Mouse (Mus musculus) cerebellum, postnatal 10 days (tissue): Measurements from ENCODE around the gene Pigyl.
A peak's percentile ranks its signal among the peaks of the same experiment; 100 is the strongest.
"Not testable (repeated sequence)": the region's sequence is repeated elsewhere in the genome, so short reads cannot be mapped to it uniquely, and the experiment has no call there.

Source experiments
- DNase-seq, 2 experiments: peaks; one replicate each; pipeline ENCODE4 v3.0.0; 2021; ENCODE audit warnings: mixed read lengths in 2 of 2

Pigyl gene

DNA sequence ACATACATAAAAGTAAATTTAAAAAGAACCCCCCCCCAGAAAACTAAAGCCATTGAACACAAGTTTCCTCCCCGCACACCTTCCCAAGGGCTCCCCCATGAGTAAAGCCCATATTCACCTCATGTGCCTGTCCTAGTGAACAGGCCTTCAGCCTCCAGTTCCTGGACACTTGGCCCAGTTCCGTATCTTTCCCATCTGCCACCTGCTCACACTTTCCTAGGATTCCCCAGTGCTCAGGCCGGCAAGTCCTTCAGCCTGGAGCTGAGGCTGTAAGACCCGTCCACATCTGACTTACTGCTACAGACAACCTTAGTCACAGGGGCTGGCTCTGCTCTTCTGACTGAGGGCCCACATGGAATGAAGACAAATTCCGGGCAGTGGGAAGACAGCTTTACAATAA is 16.9 kb upstream of the Pigyl start:
- DNase-seq, result peak; percentile 69 to 72

DNA sequence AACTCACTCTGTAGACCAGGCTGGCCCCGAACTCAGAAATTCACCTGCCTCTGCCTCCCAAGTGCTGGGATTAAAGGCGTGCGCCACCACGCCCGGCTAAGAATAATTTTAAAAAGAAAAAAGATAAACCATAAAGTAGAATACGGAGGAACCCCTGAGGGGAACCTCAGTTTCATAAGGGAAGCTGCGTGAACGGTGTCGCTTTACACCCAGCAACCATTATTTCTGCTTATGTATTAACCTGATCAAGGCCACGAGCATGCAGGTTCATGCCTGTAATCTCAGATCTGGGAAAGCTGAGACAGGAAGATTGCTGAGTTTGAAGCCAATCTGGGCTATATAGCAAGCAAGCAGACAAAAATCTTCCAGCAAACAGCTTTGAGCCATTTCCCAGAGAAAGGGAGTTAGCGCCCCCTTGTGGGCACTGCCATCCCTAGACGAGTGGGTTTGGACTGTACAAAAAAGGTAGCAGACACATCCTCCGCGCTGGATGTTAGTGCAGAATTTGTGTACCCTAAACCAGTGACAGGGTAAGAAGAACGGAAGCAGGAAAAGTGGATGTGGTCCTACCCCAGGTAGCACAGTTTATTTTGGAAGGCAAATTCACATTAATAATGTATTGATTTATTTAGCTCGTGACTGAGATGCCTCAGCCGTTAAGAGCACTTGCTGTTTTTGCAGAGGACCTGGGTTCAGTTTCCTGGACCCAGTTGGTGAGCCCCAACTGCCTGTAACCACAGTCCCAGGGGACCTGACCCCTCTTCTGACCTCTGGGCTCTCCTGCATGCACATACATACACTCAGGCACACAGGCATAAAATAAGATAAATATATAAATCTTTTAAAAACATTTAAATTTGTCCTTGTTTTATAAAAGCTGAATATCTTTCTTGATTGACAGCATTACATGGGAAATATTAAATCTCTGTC is 13.3 kb upstream of the Pigyl start:
- peak; percentile 96 to 98 for DNase-seq

DNA sequence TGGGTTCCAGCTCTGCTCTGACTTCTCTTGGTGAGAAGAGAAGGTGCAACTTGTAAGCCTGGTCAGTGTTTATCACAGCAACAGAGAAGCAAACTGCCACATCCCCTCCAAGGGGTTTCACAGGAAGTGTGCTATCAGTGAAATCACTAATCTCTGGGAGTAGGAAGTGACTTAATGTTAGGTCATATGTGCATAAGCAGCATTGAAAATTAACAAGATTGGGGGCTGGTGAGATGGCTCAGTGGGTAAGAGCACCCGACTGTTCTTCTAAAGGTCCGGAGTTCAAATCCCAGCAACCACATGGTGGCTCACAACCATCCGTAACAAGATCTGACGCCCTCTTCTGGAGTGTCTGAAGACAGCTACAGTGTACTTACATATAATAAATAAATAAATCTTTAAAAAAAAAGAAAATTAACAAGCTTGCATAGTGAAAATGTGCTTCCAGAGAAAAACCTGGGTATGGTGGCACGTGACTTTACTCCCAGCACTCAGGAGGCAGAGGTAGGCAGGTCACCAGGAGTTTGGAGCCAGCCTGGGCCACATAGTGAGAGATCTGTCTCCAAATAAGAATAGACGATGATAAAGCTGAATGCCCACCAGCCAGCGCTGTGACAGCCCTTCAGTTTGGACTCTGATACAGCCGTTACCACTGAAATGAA is 12.2 kb upstream of the Pigyl start:
- no peak for DNase-seq

DNA sequence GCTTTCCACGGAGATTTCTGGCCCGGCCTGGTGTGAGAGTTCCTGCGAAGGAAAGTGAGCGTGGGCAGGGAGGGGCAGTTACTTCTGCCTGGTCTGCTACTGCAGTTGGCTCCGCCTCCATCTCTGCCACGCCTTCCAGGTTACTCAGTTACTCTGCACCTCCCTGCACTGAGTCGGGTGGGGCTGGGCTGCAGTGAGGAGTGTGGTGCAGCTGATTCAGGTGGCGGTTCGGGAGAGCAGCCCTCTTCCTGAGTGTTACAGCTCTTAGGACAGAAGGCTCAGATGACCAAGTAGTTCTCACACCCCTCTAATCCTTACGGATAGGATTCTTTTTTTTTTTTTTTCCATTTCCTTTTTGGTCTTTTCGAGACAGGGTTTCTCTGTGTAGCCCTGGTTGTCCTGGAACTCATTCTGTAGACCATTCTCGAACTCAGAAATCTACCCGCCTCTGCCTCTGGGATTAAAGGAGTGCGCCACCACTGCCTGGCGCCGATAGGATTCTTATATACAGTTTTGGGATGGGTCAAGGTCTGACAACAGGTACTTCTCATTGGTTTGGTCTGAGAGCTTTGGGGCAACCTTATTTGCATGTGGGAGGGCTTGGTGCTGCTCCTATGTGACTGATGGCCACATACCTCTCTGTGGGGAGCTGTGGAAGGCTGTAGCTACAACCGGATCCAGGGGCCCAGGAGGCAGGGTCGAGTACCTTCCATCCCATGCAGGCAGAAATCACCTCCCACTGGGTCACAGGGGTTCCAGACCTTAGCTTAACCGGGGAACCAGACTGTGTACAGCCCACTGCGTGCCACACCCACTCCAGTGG is 7.0 kb upstream of the Pigyl start:
- no peak for DNase-seq

DNA sequence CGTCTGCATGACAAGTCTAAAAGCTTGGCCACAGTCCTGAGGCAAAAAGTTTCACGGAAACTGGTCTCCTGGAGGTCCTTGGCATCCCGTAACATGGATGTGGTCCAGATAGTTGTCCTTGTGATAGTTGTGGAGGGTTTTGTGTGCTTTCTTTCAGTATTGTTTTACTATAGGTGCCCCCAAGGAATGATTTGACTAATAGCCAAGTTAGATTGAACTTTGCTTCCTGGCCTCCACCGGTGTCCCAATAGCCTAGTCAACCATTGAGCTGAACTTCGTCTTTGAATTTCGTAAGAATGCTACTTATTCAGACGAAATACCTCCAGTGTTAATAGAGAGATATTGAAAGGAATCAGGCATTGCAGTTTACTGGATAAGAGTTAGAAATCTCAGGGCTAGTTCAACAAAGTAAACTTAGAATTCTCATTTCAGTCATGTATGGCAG is 6.4 kb upstream of the Pigyl start:
- DNase-seq, result not testable (repeated sequence)

DNA sequence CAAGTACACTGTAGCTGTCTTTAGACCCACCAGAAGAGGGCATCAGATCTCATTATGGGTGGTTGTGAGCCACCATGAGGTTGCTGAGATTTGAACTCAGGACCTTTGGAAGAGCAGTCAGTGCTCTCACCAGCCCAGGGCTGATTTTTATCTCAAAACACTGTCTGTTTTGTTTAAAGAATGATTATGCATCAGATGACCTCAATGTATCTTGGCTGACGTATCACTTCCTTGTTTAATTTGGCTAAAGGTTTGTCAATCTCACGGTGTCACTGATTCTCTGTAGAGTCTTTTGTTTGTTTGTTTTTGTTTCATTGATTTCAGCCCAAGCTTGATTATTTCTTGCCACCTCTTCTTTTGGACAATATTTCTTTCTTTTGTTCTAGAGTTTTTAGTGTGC is 5.7 kb upstream of the Pigyl start:
- DNase-seq, result no peak

DNA sequence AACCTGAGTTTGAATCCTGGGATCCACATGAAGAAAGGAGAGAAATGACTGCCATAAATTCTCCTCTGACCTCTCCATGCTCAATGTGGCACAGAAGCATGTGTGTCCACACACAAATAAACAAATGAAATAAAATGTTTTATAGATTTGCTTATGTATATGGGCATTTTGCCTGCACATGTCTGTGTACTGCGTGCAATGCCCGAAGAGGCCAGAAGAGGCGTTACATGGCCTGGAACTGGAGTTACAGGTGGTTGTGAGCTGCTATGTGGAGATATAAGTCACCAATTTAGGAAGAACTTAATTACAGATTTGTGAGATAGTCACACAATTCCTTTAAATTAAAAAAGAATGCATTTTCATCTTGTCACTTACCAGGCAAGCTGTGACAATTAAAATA is 2.8 kb upstream of the Pigyl start:
- DNase-seq, result peak in 1 of 2 experiments; percentile 28

DNA sequence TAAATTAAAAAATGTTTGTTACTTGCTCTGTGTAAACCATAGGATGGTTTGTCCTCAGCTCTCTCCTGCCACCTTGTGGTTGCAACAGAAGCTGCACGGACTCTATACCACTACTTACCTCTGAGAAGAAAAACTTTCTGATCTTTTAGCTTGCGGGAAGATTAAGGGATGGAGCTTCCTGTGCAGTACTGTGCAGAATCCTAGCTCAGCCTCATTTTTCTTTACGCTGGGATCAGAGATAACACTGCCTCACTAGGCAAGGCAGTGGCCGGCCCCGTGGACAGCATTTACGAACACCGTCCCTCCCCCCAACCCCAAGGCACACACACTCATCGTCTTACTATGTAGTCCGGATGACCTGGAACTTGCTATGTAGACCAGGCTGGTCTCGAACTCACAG is 1.0 kb upstream of the Pigyl start:
- peak; percentile 85 to 88 for DNase-seq

DNA sequence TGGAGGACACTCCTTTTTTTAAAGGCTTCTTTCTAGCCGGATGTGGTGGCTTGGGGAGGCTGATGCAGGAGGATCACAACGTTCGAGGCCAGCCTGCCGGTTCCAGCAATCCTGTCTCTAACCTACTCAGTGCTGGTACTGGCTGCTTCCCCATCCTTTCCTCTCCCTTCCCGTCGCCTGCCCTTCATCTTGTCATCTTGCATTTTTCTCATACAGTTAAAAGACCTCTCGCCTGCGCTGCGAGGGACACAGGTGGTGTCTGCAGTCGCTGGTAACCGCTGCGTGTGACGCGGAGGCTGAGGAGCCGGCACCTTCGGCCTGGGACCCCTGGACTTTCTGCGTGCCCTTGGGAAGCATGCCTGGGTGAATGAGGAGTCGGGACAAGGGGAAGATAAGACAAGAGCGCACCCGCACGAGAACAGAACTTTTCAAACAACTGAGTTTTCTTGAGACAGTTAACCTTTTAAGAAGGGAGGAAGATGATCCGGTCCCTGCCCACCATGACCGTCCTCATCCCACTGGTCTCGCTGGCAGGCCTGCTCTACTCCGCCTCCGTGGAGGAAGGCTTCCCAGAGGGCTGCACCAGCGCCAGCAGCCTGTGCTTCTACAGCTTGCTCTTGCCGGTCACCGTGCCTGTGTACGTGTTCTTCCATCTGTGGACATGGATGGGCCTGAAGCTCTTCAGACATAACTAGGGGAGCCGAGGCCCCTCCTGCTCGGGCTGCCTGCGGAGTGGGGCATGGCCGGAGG is 1.0 kb downstream of the Pigyl start:
- peak; percentile 42 to 44 for DNase-seq

DNA sequence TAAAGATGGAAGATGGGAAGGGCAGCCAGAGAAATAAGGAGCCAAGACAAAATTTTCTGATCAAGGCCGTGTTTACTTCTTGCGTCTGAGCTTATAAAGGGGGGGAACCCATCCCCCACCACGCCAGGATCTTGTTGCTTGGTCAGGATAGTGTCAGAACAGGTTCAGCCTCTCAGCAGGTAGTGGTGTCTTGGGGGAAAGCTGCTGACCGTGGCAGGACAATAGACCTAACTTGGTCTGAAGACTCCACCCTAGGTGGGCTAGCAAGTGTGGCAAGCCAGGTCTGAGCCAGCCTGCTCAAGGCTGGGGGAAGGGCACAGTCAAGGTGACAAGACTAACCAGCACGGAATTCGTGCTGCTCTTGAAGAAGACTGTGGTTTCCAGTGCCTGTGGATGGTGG is 4.7 kb downstream of the Pigyl start:
- no peak for DNase-seq

DNA sequence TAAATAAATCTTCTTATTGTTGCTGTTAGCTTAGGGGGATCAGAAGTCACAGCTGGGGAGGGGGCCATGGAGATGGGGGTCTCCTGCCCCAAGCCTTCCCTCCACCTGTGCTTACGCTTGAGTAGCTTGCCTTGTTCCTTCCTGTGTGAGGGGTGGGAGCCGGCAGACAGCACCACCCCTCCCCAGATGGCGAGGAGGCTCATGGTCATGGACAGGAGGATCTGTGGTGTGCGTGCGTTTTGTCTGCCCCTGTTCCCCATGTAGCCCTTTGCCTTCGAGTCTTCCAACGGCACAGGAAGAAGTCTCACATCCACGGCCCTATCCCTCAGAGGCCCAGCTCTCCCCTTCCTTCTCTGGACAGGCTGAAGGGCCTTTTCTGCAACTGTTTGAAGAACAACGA is 5.7 kb downstream of the Pigyl start:
- DNase-seq, result no peak

DNA sequence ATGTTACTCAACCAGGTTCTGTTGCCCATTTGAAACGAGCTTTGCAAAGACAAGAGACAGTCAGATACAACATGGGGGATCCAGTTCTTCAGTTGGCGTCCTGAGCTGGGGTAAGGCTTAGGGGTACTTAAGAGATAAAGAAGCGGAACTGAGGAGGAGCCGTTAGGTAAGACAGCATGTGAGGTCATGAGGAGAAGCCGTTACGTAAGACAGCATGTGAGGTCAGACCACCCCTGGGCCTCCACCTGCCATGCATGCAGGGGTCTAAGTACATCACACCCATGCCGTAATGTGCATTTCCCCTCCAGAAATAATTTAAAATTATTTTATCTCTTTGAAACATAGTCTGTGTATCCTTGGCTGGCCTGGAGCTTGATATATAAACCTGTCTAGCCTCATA is 6.3 kb downstream of the Pigyl start:
- DNase-seq, result no peak

DNA sequence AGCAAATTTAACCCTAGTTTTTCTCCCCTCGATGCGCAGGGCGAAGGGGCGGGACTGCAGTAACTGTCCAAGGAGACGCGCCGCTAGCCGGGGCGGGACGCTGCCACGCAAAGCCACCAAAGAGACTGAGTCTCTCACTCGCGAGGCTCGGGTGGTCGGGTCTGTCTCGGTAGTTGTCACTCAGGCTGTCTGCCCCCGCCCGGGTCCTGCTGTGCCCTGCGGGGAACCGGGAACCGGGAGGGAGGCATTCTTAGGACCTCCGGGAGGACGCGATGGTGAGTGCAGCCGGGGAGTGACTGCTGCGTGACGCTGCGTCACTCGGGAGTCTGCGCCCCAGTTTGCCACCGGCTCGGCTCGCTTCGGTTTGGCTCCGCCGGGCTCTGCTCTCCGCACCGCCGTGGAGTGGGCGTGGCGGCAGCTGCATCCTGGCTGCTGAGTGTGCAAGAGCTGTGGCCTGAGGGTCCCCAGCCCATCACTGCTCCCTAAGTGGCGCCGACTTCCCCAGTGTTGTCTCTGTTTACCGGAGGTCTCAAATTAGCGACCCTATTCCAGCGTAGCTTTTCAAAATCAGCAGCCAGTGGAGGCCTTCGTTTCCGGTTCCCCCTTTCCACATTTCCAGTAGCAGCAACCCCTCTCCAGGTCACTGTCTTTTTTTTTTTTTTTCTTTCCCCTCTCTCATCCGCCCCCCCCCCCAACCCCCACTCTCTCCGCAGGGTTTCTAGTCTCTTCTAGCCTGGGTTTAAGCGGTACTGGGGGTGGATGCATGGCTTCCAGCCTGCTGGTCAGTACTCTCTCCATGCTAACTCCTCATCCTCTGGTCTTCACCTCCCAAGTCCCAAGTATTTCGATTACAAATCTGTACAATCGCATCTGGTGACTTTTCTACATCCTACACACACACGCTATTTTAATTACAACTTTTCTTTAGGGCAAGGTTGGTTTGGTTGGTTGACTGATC is 8.3 kb downstream of the Pigyl start:
- DNase-seq, result peak; percentile 55 to 62

DNA sequence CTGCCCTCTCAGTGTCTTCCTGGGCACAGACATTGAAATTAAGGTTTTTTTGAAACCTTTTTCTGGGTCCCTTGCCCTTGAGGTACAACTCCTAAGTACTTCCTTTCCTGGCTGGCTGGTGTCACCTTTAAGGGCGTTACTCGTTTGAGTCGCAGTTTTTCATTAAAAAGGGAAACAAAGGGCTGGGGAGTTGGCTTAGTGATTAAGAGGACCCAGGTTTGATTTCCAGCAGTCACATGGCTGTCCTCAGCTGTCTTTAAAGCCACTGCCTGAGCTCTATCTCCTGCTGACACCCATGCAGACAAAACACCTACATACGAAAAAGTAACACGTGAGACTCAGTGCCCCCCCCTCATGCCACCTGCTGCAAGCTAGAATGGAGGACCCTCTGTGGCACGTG is 9.3 kb downstream of the Pigyl start:
- DNase-seq, result no peak

DNA sequence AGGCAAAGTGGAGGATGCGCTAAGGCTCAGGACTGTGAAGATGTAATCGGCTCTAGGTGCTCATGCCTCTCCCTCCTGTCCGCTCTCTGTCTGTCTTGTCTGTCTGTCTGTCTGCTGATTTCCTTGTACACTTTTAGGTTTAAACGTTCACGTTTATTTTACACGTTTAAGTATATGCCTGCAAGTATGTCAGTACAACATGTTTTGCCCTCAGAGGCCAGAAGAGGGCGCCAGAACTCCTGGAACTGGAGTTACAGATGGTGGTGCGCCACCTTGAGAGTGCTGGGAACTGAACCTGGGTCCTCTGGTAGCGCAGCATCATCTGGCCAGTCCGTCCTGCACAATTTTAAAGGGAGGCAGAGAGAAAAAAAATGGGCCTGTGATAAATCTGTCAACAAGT is 10.0 kb downstream of the Pigyl start:
- DNase-seq, result peak; percentile 14 to 21

DNA sequence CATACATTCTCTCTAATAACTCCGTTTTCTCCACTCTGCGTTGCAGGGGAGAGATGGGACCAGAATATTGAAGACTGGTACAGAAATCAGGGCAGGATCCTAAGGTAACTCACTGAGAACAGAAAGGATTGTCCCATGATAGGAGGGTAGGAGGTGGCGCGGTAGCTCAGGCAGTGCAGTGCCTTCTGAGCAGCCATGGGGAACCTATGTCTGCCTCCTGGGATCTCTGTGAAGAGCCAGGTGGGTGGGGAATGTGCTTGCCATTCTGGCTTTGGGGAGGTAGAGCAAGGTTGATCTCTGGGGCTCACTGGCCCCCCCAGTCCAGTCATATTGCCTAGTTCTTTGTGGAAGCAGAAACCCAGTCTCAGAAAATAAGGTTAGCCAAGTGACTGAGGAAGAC is 11.1 kb downstream of the Pigyl start:
- no peak for DNase-seq

DNA sequence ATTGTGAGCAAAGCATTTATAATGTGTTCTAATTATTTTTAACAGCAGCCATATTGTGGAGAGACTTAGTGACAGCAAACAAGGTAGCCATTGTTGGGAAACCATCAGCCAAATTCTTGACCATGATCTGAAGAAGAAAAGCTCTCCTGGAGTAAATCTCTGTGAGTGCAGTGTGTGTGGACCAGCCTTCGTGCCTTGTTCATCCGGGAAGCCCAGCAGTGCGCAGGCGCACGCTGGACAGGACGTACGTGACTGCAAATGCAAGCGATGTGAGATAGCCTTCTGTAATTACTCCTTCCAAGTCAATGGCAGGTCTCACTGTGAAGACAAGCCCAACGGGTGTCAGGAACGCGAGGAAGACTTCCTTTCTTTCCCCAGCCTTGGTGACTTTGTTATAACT is 12.7 kb downstream of the Pigyl start:
- no peak for DNase-seq

DNA sequence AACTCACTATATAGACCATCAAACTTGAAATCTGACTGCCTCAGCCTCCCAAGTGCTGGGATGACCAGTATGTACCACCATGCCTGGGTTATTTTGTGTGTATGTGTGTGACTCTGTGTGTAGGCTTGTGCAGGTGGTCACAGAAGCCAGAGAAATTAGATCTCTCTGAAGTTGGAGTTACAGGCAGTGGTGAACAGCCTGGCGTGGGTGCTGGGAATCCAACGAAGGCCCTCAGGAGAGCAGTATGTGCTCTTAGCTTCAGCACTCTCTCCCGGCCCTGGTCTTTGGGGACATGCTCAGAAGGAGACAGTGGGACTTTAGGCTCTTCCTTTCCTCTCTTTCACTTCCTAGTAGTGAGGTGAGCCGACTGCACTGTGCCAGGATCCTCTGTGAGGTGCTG is 15.7 kb downstream of the Pigyl start:
- no peak for DNase-seq

DNA sequence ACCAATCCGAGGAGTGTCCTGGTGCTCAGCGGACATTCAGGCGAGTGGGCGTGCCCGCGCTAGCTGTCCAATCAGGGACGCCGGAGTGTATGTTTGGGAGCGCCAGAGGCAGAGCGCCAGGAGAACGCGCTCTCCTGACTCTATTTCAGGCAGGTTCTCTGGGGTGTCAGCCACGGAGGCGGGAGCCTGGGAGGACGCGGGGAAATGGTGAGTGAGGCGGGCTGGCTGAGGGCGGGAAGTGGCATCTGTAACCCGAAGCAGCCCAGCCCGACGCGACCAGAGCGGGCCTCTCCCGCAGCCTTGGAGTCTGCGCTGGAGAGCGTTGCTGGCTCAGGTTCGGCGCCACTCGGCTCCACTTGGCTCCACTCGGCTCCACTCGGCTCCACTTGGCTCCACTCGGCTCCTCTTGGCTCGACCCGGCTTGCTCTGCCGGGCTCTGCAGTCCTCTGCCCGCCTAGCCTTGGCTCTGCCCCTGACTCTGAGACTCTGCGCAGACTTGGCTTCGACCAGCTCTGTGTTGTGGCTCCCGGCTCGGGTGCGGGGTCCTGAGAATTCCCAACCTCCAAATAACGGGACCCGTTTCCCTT is 31.5 kb downstream of the Pigyl start, which contains the start of gene Zfp872:
Gene Zfp872, plus strand, starts transcription at position 66 of the 587 bp plus-strand sequence.
- peak; percentile 86 to 92 for DNase-seq

DNA sequence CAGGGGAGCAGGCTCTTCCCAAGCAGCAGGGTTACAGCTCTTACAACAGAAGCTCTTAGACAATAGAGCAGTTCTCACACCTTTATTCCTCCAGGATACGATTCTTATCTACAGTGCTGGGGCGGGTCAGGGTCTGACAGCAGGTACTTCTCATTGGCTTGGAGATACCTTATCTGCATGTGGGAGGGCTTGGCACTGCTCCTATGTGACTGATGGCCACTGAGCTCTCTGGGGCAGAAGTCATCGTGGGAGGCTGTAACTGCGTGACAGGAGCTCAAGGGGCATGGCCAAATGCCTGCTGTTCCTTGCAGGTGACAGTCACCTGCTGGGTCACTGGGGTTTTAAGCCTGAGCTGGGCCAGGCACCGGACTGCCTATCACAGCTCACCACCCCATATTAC is 39.8 kb downstream of the Pigyl start:
- DNase-seq, result no peak
